Mouse (Mus musculus) olfactory bulb, adult 2 months (tissue): ENCODE data around the gene Gabpb2.

ENCODE experiments used
- CTCF ChIP-seq: fragments of 200-500 bp; IDR thresholded peaks from 2 replicates; pipeline ENCODE4 v1.5.1; 2012; ENCODE audit warnings: low read depth, mild to moderate bottlenecking, low read length, moderate library complexity; ENCODE audit not compliant: insufficient read depth
- POLR2A ChIP-seq: fragments of 200-500 bp; IDR thresholded peaks from 2 replicates; pipeline ENCODE4 v1.6.1; 2012; ENCODE audit warnings: mild to moderate bottlenecking, low read depth, low read length, moderate library complexity; ENCODE audit not compliant: insufficient read depth

- no peak for TF ChIP-seq POLR2A
- TF ChIP-seq CTCF: no peak
These were observed 17.9 kb upstream of the Gabpb2 start for GRCm38 (mm10) chr3:95235386-95236301.
